Mouse (Mus musculus): ENCODE measurements around the gene St3gal3. TPM values are rescaled to one million over a fixed set of nuclear protein-coding genes. Genes with fewer than 3 reads are reported as not detected.

The St3gal3 gene
- total RNA-seq, 2 experiments from 2014 or later: 27.1 to 29.2 TPM

DNA sequence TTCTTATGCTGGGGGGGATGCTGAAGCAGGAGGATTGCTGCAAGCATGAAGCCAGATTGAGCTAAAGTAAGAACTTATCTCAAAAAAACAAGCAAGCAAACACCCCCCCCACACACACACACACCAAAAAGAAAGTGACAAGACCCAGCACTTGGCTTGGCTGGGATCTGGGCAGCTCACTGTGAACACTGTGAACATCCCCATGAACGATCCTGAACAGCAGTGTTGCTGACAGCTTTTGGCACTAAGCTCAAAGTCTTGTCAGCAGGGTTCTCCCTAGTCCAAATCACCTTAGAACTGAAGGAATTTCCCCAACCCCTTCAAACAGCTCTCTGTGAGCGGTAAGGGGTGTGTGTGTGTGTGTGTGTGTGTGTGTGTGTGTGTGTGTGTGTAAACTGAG lies 211.3 kb downstream of the St3gal3 start:
- DNase-seq: no peak

DNA sequence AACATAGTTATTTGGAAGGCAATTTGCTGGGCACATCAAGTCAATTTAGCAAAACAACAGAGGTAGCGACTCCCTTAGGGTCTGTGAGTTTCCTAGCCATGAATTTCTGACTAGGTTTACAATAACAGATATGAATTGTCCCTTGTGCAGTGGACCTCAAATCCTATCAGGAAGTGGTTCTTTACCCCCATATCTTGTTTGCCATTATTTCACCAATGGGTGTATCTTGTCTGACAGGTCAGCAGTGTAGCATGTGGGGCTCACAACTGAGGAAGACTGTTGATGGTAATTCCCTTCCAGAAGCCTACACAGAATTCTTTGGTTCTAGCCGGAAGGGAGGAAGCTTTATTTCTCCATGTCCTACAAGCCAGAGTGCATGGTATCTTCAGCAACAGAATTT lies 213.4 kb downstream of the St3gal3 start:
- no peak for DNase-seq

DNA sequence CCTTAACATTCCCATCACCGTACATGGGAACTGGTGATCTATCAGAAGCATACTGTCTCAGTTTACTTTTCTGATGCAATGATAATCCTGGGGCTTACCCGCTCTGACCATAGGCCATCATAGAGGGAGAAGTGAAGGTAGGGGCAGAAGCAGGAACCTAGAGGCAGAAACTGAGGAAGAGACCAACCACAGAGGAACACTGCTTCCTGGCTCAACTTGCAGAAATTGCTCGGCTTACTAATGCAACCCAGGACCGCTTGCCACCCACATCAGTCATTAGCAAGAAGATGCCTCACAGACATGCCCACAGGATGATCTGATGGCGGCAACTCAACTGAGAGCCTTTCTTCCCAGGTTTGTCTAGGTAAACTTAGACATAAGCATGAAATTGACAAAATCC lies 216.0 kb downstream of the St3gal3 start:
- no peak for DNase-seq

- peak; percentile 57 for DNase-seq
Observed at GRCm38 (mm10) chr4:117918261-117918660, 216.5 kb downstream of the St3gal3 start.

GRCm38 (mm10) chr4:117917847-117918246 lies 216.9 kb downstream of the St3gal3 start:
- DNase-seq: no peak

GRCm38 (mm10) chr4:117917402-117917801 lies 217.3 kb downstream of the St3gal3 start:
- DNase-seq: no peak

DNA sequence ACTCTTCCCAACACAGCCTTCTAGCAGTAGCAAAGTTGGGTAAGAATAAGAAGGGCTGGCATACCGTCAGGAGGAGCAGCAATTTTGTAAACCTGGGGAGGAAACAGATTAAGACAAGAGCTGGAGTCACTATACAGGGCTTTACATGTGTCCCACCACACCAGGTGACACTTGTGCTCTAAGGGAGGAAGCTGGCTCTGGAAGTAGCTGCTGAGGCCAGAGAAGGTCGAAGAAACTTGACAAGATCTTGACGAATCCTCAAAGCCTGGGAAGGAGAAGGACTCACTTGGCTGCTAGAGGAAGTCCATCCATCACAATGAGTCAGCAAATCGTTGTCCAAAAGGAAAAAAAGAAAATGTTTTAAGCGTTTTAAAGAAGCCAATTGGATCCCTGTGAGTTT lies 218.3 kb downstream of the St3gal3 start:
- no peak for DNase-seq

DNA sequence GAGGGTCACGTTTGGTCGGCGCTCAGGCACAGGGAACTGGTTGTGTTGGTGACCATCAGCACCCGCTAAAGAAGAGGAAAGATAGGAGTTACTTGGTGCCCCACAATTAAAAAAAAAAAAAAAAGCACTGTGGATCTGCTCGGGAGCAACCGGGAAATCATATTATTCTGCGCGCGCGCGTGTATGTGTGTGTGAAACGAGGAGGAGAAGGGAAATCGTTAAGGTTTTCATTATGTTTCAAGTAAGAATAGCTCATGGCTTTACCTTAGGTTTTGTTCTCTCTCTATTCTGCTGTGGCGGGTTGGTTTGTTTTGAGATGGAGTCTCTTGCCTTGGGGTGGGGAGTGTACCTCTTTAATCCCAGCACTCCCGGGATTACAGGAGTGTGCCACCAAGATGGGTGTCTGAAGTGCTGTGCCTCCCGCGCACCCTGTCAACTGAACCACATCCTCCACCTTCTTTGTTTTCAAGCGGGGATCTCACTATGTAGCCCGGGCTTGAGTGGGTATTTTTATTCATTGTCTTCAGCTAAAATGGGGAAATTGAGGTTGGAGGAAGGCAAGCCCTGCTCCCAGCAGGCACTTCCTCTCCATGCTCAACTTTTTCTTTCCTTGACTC lies 219.1 kb downstream of the St3gal3 start:
- no peak for DNase-seq

- peak; percentile 92 for DNase-seq
Observed at GRCm38 (mm10) chr4:117914591-117915442, 219.9 kb downstream of the St3gal3 start, which contains the start of gene Ipo13. TSS of gene Ipo13 (minus strand) at chr4:117914999.

DNA sequence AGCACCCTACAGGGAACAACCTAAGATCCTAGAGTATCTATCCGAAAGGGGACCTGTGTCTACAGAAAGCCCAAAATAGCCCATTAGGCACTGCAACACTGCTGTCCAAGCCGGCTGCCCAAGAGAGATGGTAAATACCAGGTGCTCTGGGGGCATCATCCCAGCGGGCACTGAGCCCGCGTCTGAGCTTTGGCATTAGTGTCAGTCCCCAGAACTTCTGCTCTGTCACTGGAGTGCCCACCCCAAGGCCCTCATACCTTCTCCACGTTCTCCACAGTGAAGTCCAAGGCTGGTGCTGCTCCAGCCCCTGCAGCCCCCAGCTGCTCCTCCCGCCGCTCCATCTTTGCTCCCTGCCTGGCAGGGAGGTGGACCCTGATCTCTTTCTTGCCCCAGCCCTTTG lies 220.7 kb downstream of the St3gal3 start:
- DNase-seq: no peak

GRCm38 (mm10) chr4:117913421-117913820 lies 221.3 kb downstream of the St3gal3 start:
- peak; percentile 52 for DNase-seq

GRCm38 (mm10) chr4:117912685-117913273 lies 221.9 kb downstream of the St3gal3 start:
- DNase-seq: no peak

DNA sequence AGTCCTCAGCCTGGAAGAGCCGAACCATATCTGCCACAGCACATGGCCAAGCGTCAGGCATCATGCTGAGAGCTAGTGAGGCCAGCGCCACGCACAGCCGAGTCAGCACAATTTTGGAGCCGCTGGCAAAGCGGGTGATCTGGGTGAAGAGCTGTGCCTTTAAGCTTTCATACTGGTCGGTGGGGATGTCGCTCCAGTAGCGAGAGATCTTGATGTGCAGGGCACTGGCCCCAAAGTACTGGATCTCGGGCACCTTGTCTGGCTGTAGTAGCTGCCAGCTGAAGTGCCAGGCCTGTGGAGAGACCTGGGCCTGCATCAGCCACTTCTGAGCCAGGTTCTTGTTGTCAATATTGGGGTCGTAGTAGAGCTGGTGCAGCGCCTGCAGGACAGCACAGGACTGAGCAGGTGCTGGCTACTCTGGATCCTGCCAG lies 222.6 kb downstream of the St3gal3 start:
- no peak for DNase-seq

GRCm38 (mm10) chr4:117908834-117909453 lies 225.8 kb downstream of the St3gal3 start:
- DNase-seq: no peak

GRCm38 (mm10) chr4:117906196-117906595 lies 228.5 kb downstream of the St3gal3 start:
- DNase-seq: no peak

DNA sequence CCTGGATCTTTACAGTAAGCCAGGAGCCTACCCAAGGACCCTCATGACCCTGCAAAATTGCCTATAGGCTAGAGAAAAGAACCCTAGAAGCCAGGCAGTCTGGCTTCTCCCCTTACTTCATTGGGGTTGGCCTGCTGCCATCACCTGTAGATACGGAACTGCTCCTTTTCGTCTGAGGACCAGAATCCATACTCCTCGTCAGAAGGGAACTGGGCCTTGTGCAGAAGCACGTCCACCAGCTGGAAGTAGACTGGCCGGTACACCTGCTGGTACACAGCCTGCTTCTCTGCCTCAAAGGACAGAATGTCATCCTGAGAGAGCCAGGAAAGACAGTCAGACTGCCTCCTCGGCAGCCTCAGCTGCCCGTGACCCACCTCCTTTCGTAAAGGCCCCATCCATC lies 230.0 kb downstream of the St3gal3 start:
- DNase-seq: no peak

DNA sequence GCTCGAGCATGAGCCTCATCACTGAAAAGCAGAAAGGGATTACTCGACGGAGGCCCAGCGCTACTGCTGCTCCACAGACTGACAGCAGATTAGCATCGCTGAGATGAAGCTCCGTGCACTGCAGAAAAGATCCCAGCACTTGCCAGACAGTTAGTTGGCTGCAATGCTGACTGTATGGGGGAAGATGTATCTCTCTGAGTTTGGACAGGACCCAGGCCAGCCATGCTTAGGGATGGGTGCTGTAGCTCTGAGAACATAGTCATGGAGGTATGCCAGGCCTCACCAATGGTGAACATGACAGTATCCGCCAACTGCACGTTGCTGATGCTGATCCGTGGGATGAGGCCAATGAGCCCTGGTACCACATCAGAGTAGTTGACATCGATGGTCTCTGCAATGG lies 230.6 kb downstream of the St3gal3 start:
- DNase-seq: no peak

GRCm38 (mm10) chr4:117898111-117898510 lies 236.6 kb downstream of the St3gal3 start:
- no peak for DNase-seq

DNA sequence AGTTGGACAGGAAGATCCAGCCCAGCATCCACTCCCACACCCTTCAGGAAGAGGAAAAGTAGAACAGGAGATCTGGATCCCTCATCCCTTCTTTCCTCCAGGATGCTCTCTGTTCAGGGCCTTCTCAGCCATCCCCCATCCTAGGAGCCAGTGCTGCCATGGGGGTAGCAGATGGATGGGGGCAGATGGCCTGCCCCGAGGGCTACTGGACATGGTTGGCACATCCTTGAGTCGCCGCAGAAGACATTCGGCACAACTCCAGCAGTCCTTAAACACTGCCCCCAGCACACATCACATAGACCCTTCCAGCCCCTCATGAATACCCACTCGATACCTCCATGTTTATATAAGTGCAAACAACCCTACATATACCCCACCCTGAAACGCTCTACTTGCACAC lies 238.7 kb downstream of the St3gal3 start:
- DNase-seq: no peak

- DNase-seq: no peak
Observed at GRCm38 (mm10) chr4:117895339-117895738, 239.4 kb downstream of the St3gal3 start.

DNA sequence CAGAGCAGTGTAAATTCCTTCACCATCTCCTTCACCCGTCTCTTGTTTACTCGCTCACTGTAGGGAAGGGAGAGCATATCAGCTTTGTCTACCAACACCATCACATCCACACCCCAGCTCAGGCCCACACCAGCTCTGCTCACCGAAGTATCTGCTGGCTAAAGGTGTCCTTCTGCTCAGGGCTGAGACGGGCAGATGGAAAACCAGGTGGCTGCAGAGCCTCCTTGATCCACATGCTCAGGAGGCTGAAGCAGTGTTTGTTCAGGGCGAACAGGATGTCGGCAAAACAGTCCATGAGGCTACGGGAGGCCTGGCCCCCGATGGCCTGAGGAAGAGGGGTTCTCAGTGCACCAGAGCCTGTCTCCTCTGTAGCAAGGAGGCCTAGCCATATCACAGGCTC lies 240.1 kb downstream of the St3gal3 start:
- DNase-seq: no peak

- peak; percentile 70 for DNase-seq
Observed at GRCm38 (mm10) chr4:117893376-117893775, 241.3 kb downstream of the St3gal3 start.

DNA sequence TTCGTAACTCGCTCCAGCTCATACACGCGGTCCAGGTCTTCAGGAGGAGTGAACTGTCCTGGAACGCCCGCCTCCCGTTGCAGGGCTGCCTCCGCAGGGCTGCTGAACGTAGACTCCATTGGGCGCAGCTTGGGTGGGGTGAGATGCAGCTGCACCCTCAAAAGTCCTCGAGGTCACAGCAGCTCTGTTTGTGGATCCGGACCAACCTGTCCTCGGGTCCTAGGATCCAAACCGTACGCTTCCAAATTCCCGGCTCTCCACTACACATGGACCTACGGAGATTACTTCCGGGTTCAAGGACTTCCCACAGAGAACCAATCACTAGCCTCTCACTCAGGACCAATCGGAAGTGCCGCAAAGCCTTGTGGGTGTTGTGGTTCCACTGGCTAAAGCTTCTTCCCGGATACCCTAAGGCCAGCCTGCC lies 243.0 kb downstream of the St3gal3 start, which contains the start of gene Dph2:
TSS of gene Dph2 (minus strand) at position 295 of the 424 bp plus-strand sequence.
- peak; percentile 78 for DNase-seq
